Mouse (Mus musculus) stomach, postnatal 0 days (tissue): ENCODE measurements around the gene Gjb6. TPM values are rescaled to one million over a fixed set of nuclear protein-coding genes. Genes with fewer than 3 reads are reported as not detected.

Experiments
- ATAC-seq: fragments of 200-750 bp; cut with Nextera tagmentation; 2 replicates; pipeline ENCODE4 v1.8.0; 2017; ENCODE audit not compliant: low FRiP score, low TSS enrichment
- DNase-seq: peaks from one replicate; pipeline ENCODE4 v3.0.0-alpha.2; 2016; ENCODE audit warnings: low spot score
- H3K27ac ChIP-seq: fragments of 300-500 bp; sonication (generic); replicated peaks from 2 replicates; pipeline ENCODE4 v1.5.1; 2014; ENCODE audit warnings: mild to moderate bottlenecking, control low read depth
- H3K27me3 ChIP-seq: fragments of 300-500 bp; sonication (generic); 2 replicates; pipeline ENCODE4 v1.6.1; 2014; ENCODE audit warnings: low read length; ENCODE audit not compliant: control insufficient read depth, insufficient read depth
- H3K36me3 ChIP-seq: fragments of 300-500 bp; sonication (generic); 2 replicates; pipeline ENCODE4 v1.6.1; 2014; ENCODE audit warnings: low read length, mixed read lengths; ENCODE audit not compliant: control insufficient read depth, insufficient read depth
- H3K4me1 ChIP-seq: fragments of 300-500 bp; sonication (generic); replicated peaks from 2 replicates; pipeline ENCODE4 v1.6.1; 2014; ENCODE audit warnings: antibody characterized with exemption; ENCODE audit not compliant: control insufficient read depth, insufficient read depth
- H3K4me2 ChIP-seq: fragments of 300-500 bp; sonication (generic); replicated peaks from 2 replicates; pipeline ENCODE4 v1.6.1; 2014; ENCODE audit warnings: low read depth, mild to moderate bottlenecking, control low read depth, moderate library complexity
- H3K4me3 ChIP-seq: fragments of 300-500 bp; sonication (generic); 2 replicates; pipeline ENCODE4 v1.5.1; 2014; ENCODE audit warnings: low read depth, low read length, control low read depth
- H3K9ac ChIP-seq: fragments of 300-500 bp; sonication (generic); 2 replicates; pipeline ENCODE4 v1.6.1; 2014; ENCODE audit warnings: mild to moderate bottlenecking, low read length, control low read depth, mixed read lengths
- H3K9me3 ChIP-seq: fragments of 300-500 bp; sonication (generic); 2 replicates; pipeline ENCODE4 v1.6.1; 2016; ENCODE audit warnings: low read length; ENCODE audit not compliant: control insufficient read depth
- CTCF ChIP-seq: IDR thresholded peaks from 2 replicates; pipeline ENCODE4 v1.5.1; 2016; ENCODE audit warnings: antibody characterized with exemption, low read depth, mild to moderate bottlenecking, moderate library complexity
- EP300 ChIP-seq: optimal IDR thresholded peaks from 2 replicates; pipeline ENCODE3; 2016; ENCODE audit warnings: antibody characterized with exemption
- whole genome bisulfite sequencing: fragments of 180-500 bp; shearing (Covaris S2); extraction: QIAGEN DNeasy Blood & Tissue Kit; methylation state at CpG from one replicate; pipeline ENCODE4 v1.1.7; 2014; 5-methylcytosine and 5-hydroxymethylcytosine counted together
- polyA plus RNA-seq: library from polyadenylated mRNA; unstranded; fragments of >200 nt; fragmentation: Nextera tagmentation; extraction: Ambion mirVana; gene quantifications from 2 replicates; pipeline ENCODE4 v1.2.1, GENCODE M21; 2015

Gene Gjb6
- polyA plus RNA-seq, 1 experiment from 2014 or later: 24.3 TPM

GRCm38 (mm10) chr14:57082863-57083262 lies 50.5 kb downstream of the Gjb6 start:
- WGBS: 95% methylated on average over 1 of the region's 1 CpGs
- H3K9me3 ChIP-seq: no peaks in the 10 kb centered on the region
- H3K4me1 ChIP-seq: no peaks in the 10 kb centered on the region
- no peaks in the 10 kb centered on the region for H3K27me3 ChIP-seq
- no peak overlapping the region for H3K27ac ChIP-seq
- no peak for TF ChIP-seq EP300
- TF ChIP-seq CTCF: no peak
- H3K4me2 ChIP-seq: no peak overlapping the region
- DNase-seq: no peak
- H3K4me3 ChIP-seq: no peak overlapping the region
- ATAC-seq: no peak
- no peaks in the 10 kb centered on the region for H3K36me3 ChIP-seq
- no peak overlapping the region for H3K9ac ChIP-seq

GRCm38 (mm10) chr14:57075537-57075936 lies 57.9 kb downstream of the Gjb6 start:
- no peak for TF ChIP-seq EP300
- peak; percentile 60 for TF ChIP-seq CTCF
- Histone ChIP-seq H3K4me1 (no peaks in the 10 kb centered on the region), H3K4me3 (no peak overlapping the region), H3K9ac (no peak overlapping the region), H3K27me3 (no peaks in the 10 kb centered on the region), H3K9me3 (no peaks in the 10 kb centered on the region), H3K36me3 (no peaks in the 10 kb centered on the region), H3K27ac (no peak overlapping the region), H3K4me2 (no peak overlapping the region)
- no peak for DNase-seq
- 79% methylated on average over 6 of the region's 6 CpGs for WGBS
- no peak; the same call in 1 of the 2 replicates for ATAC-seq

Other genes starting within 250 kb of the Gjb6 start
- gene Zmym2, start 247.0 kb downstream of the Gjb6 start, polyA plus RNA-seq: 11.1 and 11.3 TPM in 2 replicates
- 0.05 and 0.23 TPM in 2 replicates for gene Gja3, start 75.5 kb downstream of the Gjb6 start, polyA plus RNA-seq
- gene Gjb2, start 28.9 kb downstream of the Gjb6 start, polyA plus RNA-seq: 77.8 and 78.1 TPM in 2 replicates
- gene Gm4491, start 17.7 kb downstream of the Gjb6 start, polyA plus RNA-seq: not detected in 2 replicates